Mouse (Mus musculus): ENCODE results near the gene Auts2.

GRCm38 (mm10) chr5:131977497-131977896 lies 565.6 kb downstream of the Auts2 start:
- TF ChIP-seq MEF2A (IDR thresholded peaks at IDR 0.05; ENCODE audit: borderline replicate concordance, low read depth, low read length) (no peak), CTCF (conservative IDR thresholded peaks at IDR 0.05 in 1 of 2, IDR thresholded peaks at IDR 0.05 in 1 of 2; ENCODE audit: low read depth in 2 of 2, low read length in 2 of 2) (no peak), NRF1 (IDR thresholded peaks at IDR 0.05; ENCODE audit: low read depth, low read length) (no peak), HCFC1 (IDR thresholded peaks at IDR 0.05; ENCODE audit: low read depth, low read length) (no peak), POLR2A (IDR thresholded peaks at IDR 0.05; ENCODE audit: low read depth, low read length) (no peak), POLR2AphosphoS2 (IDR thresholded peaks at IDR 0.05; ENCODE audit: low read depth, low read length) (no peak)

All from CH12.LX (cell line).